ENCODE assay signal across 34 mouse cellular contexts in genomic region chr2:179386871-179387270, GRCm38 (mm10). TPM values are rescaled to one million over a fixed set of nuclear protein-coding genes. Genes with fewer than 3 reads are reported as not detected.
"Had no signal": no experiment of that assay in that cellular context is flagged by ENCODE, and none has a peak within 500 bp of the region (broad histone marks: within the 10 kb centered on the region; RNA-seq: fewer than 3 reads in every experiment).

No protein-coding gene starts in this region.

- DNase-seq: heart, postnatal 10 days; heart, postnatal 14 days; heart, postnatal 36 days; heart, postnatal 4 days; kidney, adult 11 months; kidney, adult 18-20 months; kidney, adult 2 months; kidney, adult 8-10 months; kidney, adult 9 months; kidney, postnatal 10 days; kidney, postnatal 14 days; kidney, postnatal 25 days; kidney, postnatal 36 days; kidney, postnatal 4 days; layer of hippocampus, adult 9-11 months; layer of hippocampus, postnatal 36 days had no signal

- H3K27me3 ChIP-seq: heart, embryonic 12.5 days; heart, embryonic 13.5 days; heart, embryonic 15.5 days; hindbrain, embryonic 12.5 days; hindbrain, embryonic 13.5 days; hindbrain, embryonic 15.5 days; intestine, embryonic 15.5 days; kidney, embryonic 15.5 days had no signal

- H3K9me3 ChIP-seq: heart, embryonic 10.5 days; heart, embryonic 13.5 days; heart, embryonic 15.5 days; hindbrain, embryonic 10.5 days; hindbrain, embryonic 12.5 days; hindbrain, embryonic 13.5 days; hindbrain, embryonic 15.5 days; intestine, embryonic 15.5 days; kidney, embryonic 15.5 days had no signal

- ATAC-seq: hindbrain, embryonic 16.5 days; hindbrain, postnatal 0 days; inflammation-experienced regulatory T-cells, adult 6 months; intestine, embryonic 15.5 days; intestine, embryonic 16.5 days; intestine, postnatal 0 days had no signal

- H3K4me1 ChIP-seq: hindbrain, embryonic 12.5 days; kidney, embryonic 15.5 days had no signal

- H3K36me3 ChIP-seq: heart, embryonic 10.5 days; heart, embryonic 12.5 days; heart, embryonic 13.5 days; heart, embryonic 15.5 days; hindbrain, embryonic 10.5 days; hindbrain, embryonic 12.5 days; hindbrain, embryonic 13.5 days; hindbrain, embryonic 15.5 days; intestine, embryonic 15.5 days; kidney, embryonic 15.5 days had no signal

- H3K4me3 ChIP-seq: heart, embryonic 10.5 days; heart, embryonic 12.5 days; heart, embryonic 13.5 days; heart, embryonic 15.5 days; hindbrain, embryonic 10.5 days; hindbrain, embryonic 12.5 days; hindbrain, embryonic 13.5 days; hindbrain, embryonic 15.5 days; intestine, embryonic 15.5 days; kidney, embryonic 15.5 days; layer of hippocampus, adult 2 months; left cerebral cortex, adult 2 months had no signal

RNA-seq across cellular contexts. Expression of gene Cdh4, which starts 55.4 kb away (rescaled TPM):
- total RNA-seq: hematopoietic stem cell, adult 5-6 weeks had no signal
- polyA plus RNA-seq: inflammation-experienced regulatory T-cells, adult 6 months had no signal
